8 mouse cellular contexts compared by ENCODE assay signal in genomic region chr1:171280916-171281527, GRCm38 (mm10). TPM values are rescaled to one million over a fixed set of nuclear protein-coding genes. Genes with fewer than 3 reads are reported as not detected.
DNase-seq lines count a peak whose midpoint lies in the region; ATAC-seq and TF ChIP-seq lines count a peak whose summit lies in the region.

Gene Ppox (minus strand): TSS chr1:171281186.

- peak; percentile 97 for ATAC-seq in Patski
- peak; percentile 98 for ATAC-seq in hindbrain, embryonic 14.5 days (ENCODE audit: low FRiP score)

- no peaks in the 10 kb centered on the region for H3K9me3 ChIP-seq in hindbrain, embryonic 14.5 days (ENCODE audit: control insufficient read depth, low read length)

- no peak for TF ChIP-seq CTCF in Patski (IDR thresholded peaks at IDR 0.05)

- in situ Hi-C loops in Patski (cut with MboI; ENCODE audit: low pct_unique_long_range_greater_than_20kb): no loop called here

- peak within 1 kb of the TSS; percentile 82 for H3K27ac ChIP-seq in hindbrain, embryonic 14.5 days

- peaks cover 21% of the 10 kb centered on the region for H3K4me1 ChIP-seq in hindbrain, embryonic 14.5 days (replicated peaks; ENCODE audit: control insufficient read depth, insufficient read depth, low read length)

- H3K4me3 ChIP-seq in hindbrain, embryonic 14.5 days (replicated peaks; ENCODE audit: low read length): peak within 1 kb of the TSS; percentile 59

- peak within 1 kb of the TSS; percentile 58 for H3K9ac ChIP-seq in hindbrain, embryonic 14.5 days

- no peaks in the 10 kb centered on the region for H3K27me3 ChIP-seq in Patski
- H3K27me3 ChIP-seq in hindbrain, embryonic 14.5 days (ENCODE audit: control insufficient read depth, insufficient read depth, low read length): no peaks in the 10 kb centered on the region

- WGBS in hindbrain, embryonic 14.5 days: under 1% methylated on average over 26 of the region's 26 CpGs

- peak within 1 kb of the TSS; percentile 65 for H3K4me2 ChIP-seq in hindbrain, embryonic 14.5 days (replicated peaks)

- peaks cover 63% of the 10 kb centered on the region for H3K36me3 ChIP-seq in hindbrain, embryonic 14.5 days (replicated peaks; ENCODE audit: control insufficient read depth, insufficient read depth)

- CTCF ChIA-PET in Patski (lab: Charles Lee): interaction anchor here (0.7 to 2.2 kb wide), 17 partner anchors 9 to 179 kb away, joined by 3 to 17 read pairs (median 4); partner anchors contain the start of genes B4galt3, Cfap126, Fcer1g and Ndufs2

- DNase-seq in Patski (ENCODE audit: low read depth, low spot score): no peak
- DNase-seq in cerebellum, postnatal 14 days: peak; percentile 89 to 91
- DNase-seq in frontal cortex, postnatal 14 days (ENCODE audit: low spot score in 2 of 2): peak; percentile 90 to 94
- DNase-seq in hindbrain, embryonic 14.5 days (ENCODE audit: low spot score): peak; percentile 94
- DNase-seq in layer of hippocampus, postnatal 36 days: peak; percentile 91 to 92
- DNase-seq in lung, postnatal 36 days: peak; percentile 98
- peak; percentile 99 for DNase-seq in retina, postnatal 1 day
- DNase-seq in urinary bladder, adult 18-20 months (ENCODE audit: low spot score in 2 of 2): peak; percentile 73 to 93

- POLR2A ChIA-PET in Patski (lab: Charles Lee): interaction anchor here (1.2 kb wide), 1 partner anchor 9 kb away, joined by 5 read pairs; no protein-coding TSS in a partner anchor

RNA-seq across cellular contexts. Expression of gene Ppox, which starts in this region (rescaled TPM):
- polyA plus RNA-seq in Patski (2021): 41.9 TPM
- 43.5 and 44.6 TPM in 2 replicates for polyA plus RNA-seq in hindbrain, embryonic 14.5 days (2014; fragmentation: Nextera tagmentation; extraction: Ambion mirVana)
- total RNA-seq in layer of hippocampus, postnatal 36 days (2021): 10 to 100 TPM; 28.0 to 31.4 TPM
